Mouse (Mus musculus) ovary, adult 2 months (tissue): ENCODE measurements around the gene Dpep1. TPM values are rescaled to one million over a fixed set of nuclear protein-coding genes. Genes with fewer than 3 reads are reported as not detected.

ENCODE experiments used
- polyA plus RNA-seq: library from polyadenylated mRNA; depleted of rRNA; stranded (reverse); fragments of >200 nt; gene quantifications from 2 replicates; pipeline ENCODE4 v1.2.3, GENCODE M21; 2012; rRNA removed

Gene Dpep1
- 24.5 and 33.1 TPM in 2 replicates for polyA plus RNA-seq

GRCm38 (mm10) chr8:123185566-123186409 lies at the start of gene Dpep1:
TSS of gene Dpep1 (plus strand) at chr8:123186242.

GRCm38 (mm10) chr8:123157888-123158465 lies 28.1 kb upstream of the Dpep1 start, which contains the start of gene Sult5a1:
TSS of gene Sult5a1 (minus strand) at chr8:123158315.

GRCm38 (mm10) chr8:123212321-123213117 lies 26.5 kb downstream of the Dpep1 start, which contains the start of the genes Chmp1a and Spata33:
TSS of gene Chmp1a (minus strand) at chr8:123212763.
TSS of gene Spata33 (plus strand) at chr8:123212832.

GRCm38 (mm10) chr8:123224278-123225266 lies 38.5 kb downstream of the Dpep1 start, which contains the start of gene Cdk10:
TSS of gene Cdk10 (plus strand) at chr8:123224842.

GRCm38 (mm10) chr8:123235520-123236497 lies 49.8 kb downstream of the Dpep1 start, which contains the start of gene Spata2l:
TSS of gene Spata2l (minus strand) at chr8:123236233.

Other genes starting within 250 kb of the Dpep1 start
- 76.3 and 146 TPM in 2 replicates for gene Ankrd11, start 144.0 kb upstream of the Dpep1 start, polyA plus RNA-seq
- gene Spg7, start 123.3 kb upstream of the Dpep1 start, polyA plus RNA-seq, result 115 and 159 TPM in 2 replicates
- gene Rpl13, start 83.9 kb upstream of the Dpep1 start, polyA plus RNA-seq, result 5,283 and 5,699 TPM in 2 replicates
- 5.6 and 6.5 TPM in 2 replicates for gene Cpne7, start 68.9 kb upstream of the Dpep1 start, polyA plus RNA-seq
- gene Sult5a1, start 27.9 kb upstream of the Dpep1 start, polyA plus RNA-seq, result 22.6 and 24.4 TPM in 2 replicates
- 113 and 115 TPM in 2 replicates for gene Chmp1a, start 26.5 kb downstream of the Dpep1 start, polyA plus RNA-seq
- 3.8 and 4.5 TPM in 2 replicates for gene Spata33, start 26.6 kb downstream of the Dpep1 start, polyA plus RNA-seq
- 75.4 and 105 TPM in 2 replicates for gene Cdk10, start 38.6 kb downstream of the Dpep1 start, polyA plus RNA-seq
- 21.3 and 22.9 TPM in 2 replicates for gene Spata2l, start 50.0 kb downstream of the Dpep1 start, polyA plus RNA-seq
- gene Zfp276, start 68.0 kb downstream of the Dpep1 start, polyA plus RNA-seq, result 48.7 and 49.0 TPM in 2 replicates
- 162 and 169 TPM in 2 replicates for gene Vps9d1, start 68.1 kb downstream of the Dpep1 start, polyA plus RNA-seq
- 30.3 and 45.1 TPM in 2 replicates for gene Fanca, start 132.3 kb downstream of the Dpep1 start, polyA plus RNA-seq
- 6.3 and 7.2 TPM in 2 replicates for gene Spire2, start 146.5 kb downstream of the Dpep1 start, polyA plus RNA-seq
- 167 and 216 TPM in 2 replicates for gene Tcf25, start 187.5 kb downstream of the Dpep1 start, polyA plus RNA-seq
- gene Mc1r, start 220.9 kb downstream of the Dpep1 start, polyA plus RNA-seq, result 0.06 and 0.11 TPM in 2 replicates
- gene Tubb3, start 225.2 kb downstream of the Dpep1 start, polyA plus RNA-seq, result 49.4 and 66.3 TPM in 2 replicates
- 41.7 and 43.9 TPM in 2 replicates for gene Def8, start 237.3 kb downstream of the Dpep1 start, polyA plus RNA-seq